In genomic region chr13:17038341-17038740, GRCm38 (mm10) we compare ENCODE assay signal across 24 mouse cellular contexts.
DNase-seq lines count a peak whose midpoint lies in the region; ATAC-seq and TF ChIP-seq lines count a peak whose summit lies in the region.
"Had no signal": no experiment of that assay in that cellular context is flagged by ENCODE, and none has a peak within 500 bp of the region (broad histone marks: within the 10 kb centered on the region; RNA-seq: fewer than 3 reads in every experiment).

No protein-coding gene starts in this region.

- no peak overlapping the region for H3K9ac ChIP-seq in kidney, postnatal 0 days (ENCODE audit: low read depth, low read length)
- H3K9ac ChIP-seq in stomach, embryonic 16.5 days (ENCODE audit: low read length), result no peak overlapping the region
- no peak overlapping the region for H3K9ac ChIP-seq in stomach, postnatal 0 days (ENCODE audit: low read length)
- H3K9ac ChIP-seq: embryonic facial prominence, embryonic 12.5 days; forebrain, postnatal 0 days; hindbrain, embryonic 12.5 days; hindbrain, embryonic 15.5 days had no signal

- H3K4me3 ChIP-seq in kidney, postnatal 0 days (replicated peaks; ENCODE audit: low read depth, low read length), result no peak overlapping the region
- no peak overlapping the region for H3K4me3 ChIP-seq in stomach, embryonic 16.5 days (replicated peaks; ENCODE audit: low read length)
- H3K4me3 ChIP-seq in stomach, postnatal 0 days (ENCODE audit: low read depth, low read length), result no peak overlapping the region
- H3K4me3 ChIP-seq in myocyte, result no peak overlapping the region
- H3K4me3 ChIP-seq in left cerebral cortex, adult 2 months, result no peak overlapping the region
- H3K4me3 ChIP-seq: embryonic facial prominence, embryonic 12.5 days; gastrocnemius, adult 2 months; hindbrain, embryonic 12.5 days; hindbrain, embryonic 15.5 days had no signal

- H3K27ac ChIP-seq in kidney, postnatal 0 days, result no peak overlapping the region
- no peak overlapping the region for H3K27ac ChIP-seq in stomach, embryonic 16.5 days (ENCODE audit: low read length)
- no peak overlapping the region for H3K27ac ChIP-seq in stomach, postnatal 0 days (replicated peaks)
- no peak overlapping the region for H3K27ac ChIP-seq in left cerebral cortex, adult 2 months
- H3K27ac ChIP-seq: embryonic facial prominence, embryonic 12.5 days; gastrocnemius, adult 2 months; hindbrain, embryonic 12.5 days; hindbrain, embryonic 15.5 days had no signal

- H3K27me3 ChIP-seq in kidney, postnatal 0 days (ENCODE audit: insufficient read depth, low read length), result no peaks in the 10 kb centered on the region
- H3K27me3 ChIP-seq in stomach, embryonic 16.5 days (ENCODE audit: control insufficient read depth, insufficient read depth, low read length), result no peaks in the 10 kb centered on the region
- H3K27me3 ChIP-seq in stomach, postnatal 0 days (ENCODE audit: control insufficient read depth, insufficient read depth, low read length), result no peaks in the 10 kb centered on the region
- H3K27me3 ChIP-seq in myocyte (ENCODE audit: control insufficient read depth, insufficient read depth, insufficient read length), result no peaks in the 10 kb centered on the region
- H3K27me3 ChIP-seq: CH12.LX; embryonic facial prominence, embryonic 12.5 days; hindbrain, embryonic 12.5 days; hindbrain, embryonic 15.5 days had no signal

- no peak overlapping the region for H3K4me2 ChIP-seq in kidney, postnatal 0 days (ENCODE audit: low read length)
- peak overlapping the region; percentile 4; the same call in 1 of the 2 replicates for H3K4me2 ChIP-seq in stomach, embryonic 16.5 days (ENCODE audit: low read depth, low read length)
- H3K4me2 ChIP-seq in stomach, postnatal 0 days (replicated peaks; ENCODE audit: low read depth), result no peak overlapping the region
- peak overlapping the region; percentile 33 for H3K4me2 ChIP-seq in myocyte (ENCODE audit: low read depth)
- H3K4me2 ChIP-seq: embryonic facial prominence, embryonic 12.5 days; heart, embryonic 11.5 days; hindbrain, embryonic 12.5 days; hindbrain, embryonic 15.5 days had no signal

- H3K9me3 ChIP-seq in kidney, postnatal 0 days (replicated peaks; ENCODE audit: low read length), result no peaks in the 10 kb centered on the region
- H3K9me3 ChIP-seq in stomach, embryonic 16.5 days (replicated peaks; ENCODE audit: control insufficient read depth, low read length), result no peaks in the 10 kb centered on the region
- H3K9me3 ChIP-seq in stomach, postnatal 0 days (ENCODE audit: control insufficient read depth, low read length), result no peaks in the 10 kb centered on the region
- H3K9me3 ChIP-seq: embryonic facial prominence, embryonic 12.5 days; G1E; hindbrain, embryonic 12.5 days; hindbrain, embryonic 15.5 days had no signal

- ATAC-seq in kidney, postnatal 0 days (replicated peaks; ENCODE audit: low FRiP score, low read depth), result no peak
- ATAC-seq in stomach, embryonic 16.5 days (ENCODE audit: insufficient read depth, low FRiP score), result no peak
- ATAC-seq in stomach, postnatal 0 days (ENCODE audit: low FRiP score, low TSS enrichment), result no peak
- ATAC-seq: forebrain, embryonic 14.5 days; forebrain, postnatal 0 days had no signal

- no peak for TF ChIP-seq CTCF in kidney, postnatal 0 days (IDR thresholded peaks at IDR 0.05; ENCODE audit: low read depth)
- no peak for TF ChIP-seq CTCF in stomach, postnatal 0 days (IDR thresholded peaks at IDR 0.05; ENCODE audit: low read depth)
- TF ChIP-seq CTCF in left cerebral cortex, adult 2 months (IDR thresholded peaks at IDR 0.05), result no peak

- no peaks in the 10 kb centered on the region for H3K79me2 ChIP-seq in myocyte (ENCODE audit: control insufficient read depth, insufficient read depth)

- peak; percentile 5 for DNase-seq in kidney, postnatal 0 days (ENCODE audit: low spot score)
- DNase-seq in kidney, adult 9 months, result no peak
- DNase-seq in stomach, postnatal 0 days (ENCODE audit: low spot score), result no peak
- no peak for DNase-seq in left cerebral cortex, adult 2 months (ENCODE audit: extremely low spot score in 1 of 2, low spot score in 2 of 2)
- DNase-seq: adrenal gland, adult 8-10 months; adrenal gland, postnatal 25 days; B cell, adult 2 months; cerebellum, adult 11-12 months; cerebellum, adult 8-10 months; cerebellum, postnatal 36 days; embryo, embryonic 11 days; gastrocnemius, adult 2 months; gastrocnemius, postnatal 14 days; heart, adult 11 months had no signal

- no peak for TF ChIP-seq EP300 in stomach, postnatal 0 days (optimal IDR thresholded peaks at IDR 0.05)

- no peak for TF ChIP-seq POLR2A in myocyte (IDR thresholded peaks at IDR 0.05; ENCODE audit: insufficient read length, low read depth)

- H3K4me1 ChIP-seq in kidney, postnatal 0 days (replicated peaks; ENCODE audit: insufficient read depth, low read length), result 0 out of 2 replicates have a peak, but pooled peaks cover 3% of the 10 kb centered on the region
- no peaks in the 10 kb centered on the region for H3K4me1 ChIP-seq in stomach, embryonic 16.5 days (ENCODE audit: control insufficient read depth, insufficient read depth, low read length)
- H3K4me1 ChIP-seq in stomach, postnatal 0 days (replicated peaks; ENCODE audit: control insufficient read depth, insufficient read depth), result no peaks in the 10 kb centered on the region
- H3K4me1 ChIP-seq: embryonic facial prominence, embryonic 12.5 days; hindbrain, embryonic 12.5 days; hindbrain, embryonic 15.5 days had no signal

- intact Hi-C loops in left cerebral cortex, adult 2 months (cut with DNase I), result no loop called here

- H3ac ChIP-seq in myocyte (ENCODE audit: control insufficient read depth, insufficient read length), result no peak overlapping the region

- 74% methylated on average over 4 of the region's 4 CpGs for WGBS in kidney, postnatal 0 days
- 66% methylated on average over 4 of the region's 4 CpGs for WGBS in stomach, embryonic 16.5 days
- WGBS in stomach, postnatal 0 days, result 67% methylated on average over 4 of the region's 4 CpGs

- no peaks in the 10 kb centered on the region for H3K36me3 ChIP-seq in kidney, postnatal 0 days (ENCODE audit: insufficient read depth, low read length)
- no peaks in the 10 kb centered on the region for H3K36me3 ChIP-seq in stomach, embryonic 16.5 days (ENCODE audit: control insufficient read depth, insufficient read depth, low read length)
- H3K36me3 ChIP-seq in stomach, postnatal 0 days (ENCODE audit: control insufficient read depth, insufficient read depth, low read length), result no peaks in the 10 kb centered on the region
- H3K36me3 ChIP-seq in myocyte (ENCODE audit: control insufficient read depth, insufficient read depth), result no peaks in the 10 kb centered on the region
- H3K36me3 ChIP-seq: embryonic facial prominence, embryonic 12.5 days; G1E; hindbrain, embryonic 12.5 days; hindbrain, embryonic 15.5 days had no signal

TF ChIP-seq in myocyte, 11 proteins besides CTCF, POLR2A, EP300 and RAD21:
- no peak for TF ChIP-seq USF1 (IDR thresholded peaks at IDR 0.05; ENCODE audit: low read depth)
- no peak for TF ChIP-seq E2F4 (IDR thresholded peaks at IDR 0.05; ENCODE audit: insufficient read depth)
- no peak for TF ChIP-seq POLR2AphosphoS2 (IDR thresholded peaks at IDR 0.05; ENCODE audit: insufficient read length, low read depth)
- TF ChIP-seq SRF (IDR thresholded peaks at IDR 0.05; ENCODE audit: control insufficient read depth, insufficient read length, low read depth), result no peak
- no peak for TF ChIP-seq MAX (IDR thresholded peaks at IDR 0.05; ENCODE audit: low read depth)
- TF ChIP-seq TCF3 (IDR thresholded peaks at IDR 0.05; ENCODE audit: insufficient read length, low read depth), result no peak
- no peak for TF ChIP-seq CEBPB (IDR thresholded peaks at IDR 0.05; ENCODE audit: insufficient read depth, poor library complexity, severe bottlenecking)
- TF ChIP-seq TCF12 (IDR thresholded peaks at IDR 0.05; ENCODE audit: insufficient read depth, poor library complexity, severe bottlenecking), result no peak
- TF ChIP-seq MYOG (IDR thresholded peaks at IDR 0.05; ENCODE audit: control insufficient read depth in 1 of 3, insufficient read depth in 1 of 3, insufficient read length in 2 of 3, low read depth in 2 of 3), result no peak
- no peak for TF ChIP-seq MYOD1 (IDR thresholded peaks at IDR 0.05; ENCODE audit: control insufficient read depth in 1 of 3, insufficient read length in 2 of 3, low read depth in 2 of 3)
- no peak for TF ChIP-seq REST (IDR thresholded peaks at IDR 0.05; ENCODE audit: insufficient read depth, insufficient read length)

Comparison
In these comparisons a context has a peak if more than half of its experiments do, and no peak if none do; other contexts are left out.
1. H3K4me2 ChIP-seq: peak in stomach, embryonic 16.5 days (single experiment) and myocyte (single experiment); none in kidney, postnatal 0 days (single experiment) and stomach, postnatal 0 days (single experiment).